Mouse (Mus musculus): ENCODE data around the gene Opa3.

DNA sequence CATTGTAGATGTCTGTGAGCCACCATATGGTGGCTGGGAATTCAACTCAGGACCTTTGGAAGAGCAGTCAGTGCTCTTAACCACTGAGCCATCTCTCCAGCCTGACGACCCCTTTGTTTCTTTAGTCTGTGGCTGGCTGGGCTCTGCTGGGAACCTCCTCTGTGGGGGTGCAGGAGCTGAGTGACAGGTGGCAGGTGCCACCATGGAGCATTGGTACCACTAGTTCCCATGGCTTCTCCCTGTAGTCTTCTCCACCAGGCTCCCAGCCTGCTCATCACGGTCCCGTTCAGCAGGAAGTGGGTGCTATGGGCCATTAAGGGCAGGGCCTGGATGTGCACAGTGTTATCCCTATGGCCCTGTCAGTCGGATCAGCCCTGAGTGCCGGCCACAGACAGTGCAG, 6.5 kb downstream of the Opa3 start:
- TF ChIP-seq CTCF (IDR thresholded peaks at IDR 0.05; ENCODE audit: borderline replicate concordance, extremely low read depth, insufficient read depth, insufficient read length) (no peak), POLR2A (IDR thresholded peaks at IDR 0.05; ENCODE audit: borderline replicate concordance, extremely low read depth, insufficient read depth, insufficient read length, poor library complexity, severe bottlenecking) (no peak)

Data from brain, embryonic 14.5 days (tissue).